Mouse (Mus musculus): ENCODE results near the gene A130010J15Rik. TPM values are rescaled to one million over a fixed set of nuclear protein-coding genes. Genes with fewer than 3 reads are reported as not detected.

Gene A130010J15Rik
- polyA plus RNA-seq, 1 experiment from 2014 or later, result 14.3 TPM

- ATAC-seq (ENCODE audit: low FRiP score, low read depth), result no peak
- no peak overlapping the region for H3K27ac ChIP-seq
- WGBS, result 46% methylated on average over 2 of the region's 2 CpGs
- no peaks in the 10 kb centered on the region for H3K36me3 ChIP-seq
- no peaks in the 10 kb centered on the region for H3K4me1 ChIP-seq
- H3K4me2 ChIP-seq (replicated peaks), result no peak overlapping the region
- H3K9me3 ChIP-seq, result no peaks in the 10 kb centered on the region
- no peak overlapping the region for H3K9ac ChIP-seq
- no peaks in the 10 kb centered on the region for H3K27me3 ChIP-seq (replicated peaks)
- no peak overlapping the region for H3K4me3 ChIP-seq
Measured at GRCm38 (mm10) chr1:193208178-193208577, 40.3 kb downstream of the A130010J15Rik start.

- Histone ChIP-seq H3K9me3 (no peaks in the 10 kb centered on the region), H3K9ac (no peak overlapping the region), H3K27me3 (replicated peaks) (no peaks in the 10 kb centered on the region), H3K4me1 (no peaks in the 10 kb centered on the region), H3K36me3 (no peaks in the 10 kb centered on the region), H3K4me3 (no peak overlapping the region), H3K4me2 (replicated peaks) (no peak overlapping the region), H3K27ac (no peak overlapping the region)
- ATAC-seq (ENCODE audit: low FRiP score, low read depth), result no peak
- 73% methylated on average over 5 of the region's 5 CpGs for WGBS
Measured at GRCm38 (mm10) chr1:193211371-193211770, 43.5 kb downstream of the A130010J15Rik start.

- no peak for ATAC-seq (ENCODE audit: low FRiP score, low read depth)
- WGBS, result 76% methylated on average over 5 of the region's 5 CpGs
Measured at GRCm38 (mm10) chr1:193214053-193214452, 46.2 kb downstream of the A130010J15Rik start.

GRCm38 (mm10) chr1:193216000-193216399 lies 48.2 kb downstream of the A130010J15Rik start:
- H3K27ac ChIP-seq, result no peak overlapping the region
- H3K9ac ChIP-seq, result no peak overlapping the region
- H3K27me3 ChIP-seq (replicated peaks), result no peaks in the 10 kb centered on the region
- H3K4me3 ChIP-seq, result no peak overlapping the region
- ATAC-seq (ENCODE audit: low FRiP score, low read depth), result no peak
- no peaks in the 10 kb centered on the region for H3K4me1 ChIP-seq
- H3K36me3 ChIP-seq, result no peaks in the 10 kb centered on the region
- H3K4me2 ChIP-seq (replicated peaks), result no peak overlapping the region
- WGBS, result 74% methylated on average over 3 of the region's 3 CpGs
- H3K9me3 ChIP-seq, result no peaks in the 10 kb centered on the region

More at GRCm38 (mm10) chr1:193214053-193214452, 46.2 kb downstream of the A130010J15Rik start:
- Histone ChIP-seq H3K4me3 (no peak overlapping the region), H3K9me3 (no peaks in the 10 kb centered on the region), H3K27me3 (replicated peaks) (no peaks in the 10 kb centered on the region), H3K4me2 (replicated peaks) (no peak overlapping the region), H3K9ac (no peak overlapping the region), H3K27ac (no peak overlapping the region), H3K4me1 (no peaks in the 10 kb centered on the region), H3K36me3 (no peaks in the 10 kb centered on the region)

GRCm38 (mm10) chr1:193220408-193220807 lies 52.6 kb downstream of the A130010J15Rik start:
- Histone ChIP-seq H3K36me3 (no peaks in the 10 kb centered on the region), H3K27ac (no peak overlapping the region), H3K4me3 (no peak overlapping the region), H3K4me2 (replicated peaks) (no peak overlapping the region), H3K9me3 (no peaks in the 10 kb centered on the region), H3K4me1 (no peaks in the 10 kb centered on the region), H3K9ac (no peak overlapping the region), H3K27me3 (replicated peaks) (no peaks in the 10 kb centered on the region)
- 63% methylated on average over 5 of the region's 5 CpGs for WGBS
- no peak for ATAC-seq (ENCODE audit: low FRiP score, low read depth)

GRCm38 (mm10) chr1:193225531-193225930 lies 57.7 kb downstream of the A130010J15Rik start:
- no peak for ATAC-seq (ENCODE audit: low FRiP score, low read depth)
- no peak overlapping the region for H3K27ac ChIP-seq
- H3K36me3 ChIP-seq, result no peaks in the 10 kb centered on the region
- H3K4me3 ChIP-seq, result no peak overlapping the region
- no peak overlapping the region for H3K9ac ChIP-seq
- WGBS, result 31% methylated on average over 3 of the region's 3 CpGs
- H3K4me1 ChIP-seq, result no peaks in the 10 kb centered on the region
- H3K4me2 ChIP-seq (replicated peaks), result no peak overlapping the region
- H3K9me3 ChIP-seq, result no peaks in the 10 kb centered on the region
- no peaks in the 10 kb centered on the region for H3K27me3 ChIP-seq (replicated peaks)

GRCm38 (mm10) chr1:193226114-193226513 lies 58.3 kb downstream of the A130010J15Rik start:
- no peaks in the 10 kb centered on the region for H3K36me3 ChIP-seq
- ATAC-seq (ENCODE audit: low FRiP score, low read depth), result no peak
- no peak overlapping the region for H3K4me3 ChIP-seq
- H3K9ac ChIP-seq, result no peak overlapping the region
- no peaks in the 10 kb centered on the region for H3K27me3 ChIP-seq (replicated peaks)
- no peak overlapping the region for H3K27ac ChIP-seq
- no peaks in the 10 kb centered on the region for H3K4me1 ChIP-seq
- WGBS, result 93% methylated on average over 4 of the region's 4 CpGs
- H3K9me3 ChIP-seq, result no peaks in the 10 kb centered on the region
- no peak overlapping the region for H3K4me2 ChIP-seq (replicated peaks)

- H3K4me3 ChIP-seq, result no peak overlapping the region
- H3K4me1 ChIP-seq, result no peaks in the 10 kb centered on the region
- 58% methylated on average over 7 of the region's 7 CpGs for WGBS
- no peaks in the 10 kb centered on the region for H3K27me3 ChIP-seq (replicated peaks)
- ATAC-seq (ENCODE audit: low FRiP score, low read depth), result no peak
- no peak overlapping the region for H3K27ac ChIP-seq
- H3K36me3 ChIP-seq, result no peaks in the 10 kb centered on the region
- H3K9ac ChIP-seq, result no peak overlapping the region
- H3K4me2 ChIP-seq (replicated peaks), result no peak overlapping the region
- H3K9me3 ChIP-seq, result no peaks in the 10 kb centered on the region
Measured at GRCm38 (mm10) chr1:193226724-193227522, 59.1 kb downstream of the A130010J15Rik start.

Other genes starting within 250 kb of the A130010J15Rik start
- gene Syt14, start 132.3 kb upstream of the A130010J15Rik start, polyA plus RNA-seq (2016; fragmentation: Nextera tagmentation; extraction: Ambion mirVana), result 6.1 and 7.0 TPM in 2 replicates
- gene Diexf, start 37.8 kb upstream of the A130010J15Rik start, polyA plus RNA-seq (2016; fragmentation: Nextera tagmentation; extraction: Ambion mirVana), result 6.9 and 9.6 TPM in 2 replicates
- gene Irf6, start 14.9 kb upstream of the A130010J15Rik start, polyA plus RNA-seq (2016; fragmentation: Nextera tagmentation; extraction: Ambion mirVana), result 1.9 and 3.1 TPM in 2 replicates
- gene Traf3ip3, start 33.7 kb downstream of the A130010J15Rik start, polyA plus RNA-seq (2016; fragmentation: Nextera tagmentation; extraction: Ambion mirVana), result 2.5 and 3.2 TPM in 2 replicates
- 0.29 and 0.38 TPM in 2 replicates for gene Lamb3, start 39.7 kb downstream of the A130010J15Rik start, polyA plus RNA-seq (2016; fragmentation: Nextera tagmentation; extraction: Ambion mirVana)
- 0.23 TPM in 1 of 2 replicates, not detected in the other for gene Hsd11b1, start 96.0 kb downstream of the A130010J15Rik start, polyA plus RNA-seq (2016; fragmentation: Nextera tagmentation; extraction: Ambion mirVana)
- 8.1 and 8.4 TPM in 2 replicates for gene G0s2, start 105.2 kb downstream of the A130010J15Rik start, polyA plus RNA-seq (2016; fragmentation: Nextera tagmentation; extraction: Ambion mirVana)
- gene Camk1g, start 202.3 kb downstream of the A130010J15Rik start, polyA plus RNA-seq (2016; fragmentation: Nextera tagmentation; extraction: Ambion mirVana), result 16.7 and 18.6 TPM in 2 replicates

Measured in neural tube, embryonic 12.5 days (tissue).